Mouse (Mus musculus) embryonic fibroblast, embryonic 13.5 days (primary cell): ENCODE data around the gene Mfsd14a. TPM values are rescaled to one million over a fixed set of nuclear protein-coding genes. Genes with fewer than 3 reads are reported as not detected.

Experiments used
- H3K27ac ChIP-seq: 2 replicates; pipeline ENCODE4 v1.5.1; 2012; ENCODE audit warnings: low read length, control low read depth, inconsistent platforms; ENCODE audit not compliant: insufficient read depth
- H3K4me1 ChIP-seq: 2 replicates; pipeline ENCODE4 v1.6.1; 2011; ENCODE audit warnings: low read length; ENCODE audit not compliant: control insufficient read depth, insufficient read depth
- H3K4me3 ChIP-seq: 2 replicates; pipeline ENCODE4 v1.5.1; 2011; ENCODE audit warnings: mild to moderate bottlenecking, control low read depth, low read length; ENCODE audit not compliant: insufficient read depth
- CTCF ChIP-seq: IDR thresholded peaks from 2 replicates; pipeline ENCODE4 v1.5.1; 2011; ENCODE audit warnings: mild to moderate bottlenecking, control low read depth, low read length, moderate library complexity, borderline replicate concordance; ENCODE audit not compliant: insufficient read depth
- POLR2A ChIP-seq: IDR thresholded peaks from 2 replicates; pipeline ENCODE4 v1.6.1; 2011; ENCODE audit warnings: low read depth, mild to moderate bottlenecking, control low read depth, low read length, moderate library complexity
- polyA plus RNA-seq: library from polyadenylated mRNA; stranded (reverse); fragments of >200 nt; gene quantifications from 2 replicates; pipeline ENCODE4 v1.2.4, GENCODE M21; 2011; ENCODE audit warnings: low read depth; ENCODE audit not compliant: missing spikeins, insufficient read length

Mfsd14a gene
- polyA plus RNA-seq, 1 experiment = 45.4 TPM

DNA sequence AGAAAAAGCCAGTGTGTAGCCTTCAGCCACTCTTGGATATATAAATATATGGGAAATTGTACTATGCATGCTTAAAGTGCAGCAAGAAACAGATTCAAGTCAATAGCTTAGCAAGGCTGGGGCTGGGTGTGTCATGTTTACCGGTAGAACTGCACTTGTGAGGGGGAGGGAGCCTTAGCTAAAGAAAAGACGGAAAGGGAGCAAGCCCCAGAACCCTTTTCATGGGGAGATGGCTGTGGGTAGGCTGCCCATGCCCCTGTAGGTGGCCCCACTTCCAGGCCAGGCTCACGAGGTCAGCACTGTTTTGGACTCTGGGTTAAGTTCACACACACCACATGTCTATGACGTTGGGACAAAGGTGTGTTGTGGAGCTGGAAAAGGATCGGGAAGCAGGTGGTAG, 26.7 kb downstream of the Mfsd14a start:
- H3K27ac ChIP-seq = no peak overlapping the region
- TF ChIP-seq POLR2A (no peak), CTCF (no peak)
- H3K4me3 ChIP-seq = no peak overlapping the region
- H3K4me1 ChIP-seq = no peaks in the 10 kb centered on the region

DNA sequence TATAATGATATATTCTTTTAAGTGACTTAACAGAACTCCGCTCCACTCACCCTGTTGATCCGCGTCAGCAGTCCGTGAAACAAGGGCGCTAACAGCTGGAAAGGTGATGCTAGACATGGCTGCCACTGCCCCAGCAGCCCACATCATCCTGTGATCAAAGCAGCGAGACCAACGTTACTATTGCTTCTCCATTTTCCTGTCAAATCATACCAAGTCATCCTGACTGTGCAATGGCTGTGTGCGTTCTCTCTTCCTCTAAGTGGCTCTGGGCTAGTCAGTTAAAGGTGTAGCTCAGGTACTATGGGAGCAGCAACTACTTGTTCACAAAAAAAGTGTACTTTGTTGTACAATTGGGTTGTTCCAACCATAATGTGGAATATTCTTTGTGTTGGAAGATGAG, 27.6 kb downstream of the Mfsd14a start:
- TF ChIP-seq POLR2A (no peak), CTCF (no peak)
- Histone ChIP-seq H3K27ac (no peak overlapping the region), H3K4me3 (no peak overlapping the region), H3K4me1 (no peaks in the 10 kb centered on the region)

DNA sequence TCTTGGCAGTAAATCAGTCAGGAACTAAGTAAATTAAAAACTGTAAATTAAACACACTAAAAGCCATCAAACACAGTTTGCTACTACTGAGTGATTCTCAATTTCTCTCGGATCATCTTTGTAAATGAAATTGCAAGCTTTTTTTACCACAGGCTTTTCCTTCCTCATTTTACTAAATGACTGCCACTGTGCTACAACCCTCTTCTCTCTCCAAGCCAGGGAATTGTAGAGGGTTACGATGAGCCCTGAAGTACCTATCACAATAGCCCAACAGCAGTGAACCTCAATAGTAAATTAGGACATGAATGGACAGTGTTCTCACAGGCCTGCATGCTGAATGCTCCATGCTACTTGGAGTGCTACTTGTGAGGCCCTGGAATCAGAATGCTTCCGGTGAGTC, 28.4 kb downstream of the Mfsd14a start:
- no peaks in the 10 kb centered on the region for H3K4me1 ChIP-seq
- no peak overlapping the region for H3K4me3 ChIP-seq
- no peak for TF ChIP-seq POLR2A
- no peak for TF ChIP-seq CTCF
- H3K27ac ChIP-seq = no peak overlapping the region

GRCm38 (mm10) chr3:116632971-116633370, 29.5 kb downstream of the Mfsd14a start:
- no peak overlapping the region for H3K27ac ChIP-seq
- no peak overlapping the region for H3K4me3 ChIP-seq
- TF ChIP-seq CTCF = no peak
- TF ChIP-seq POLR2A = no peak
- H3K4me1 ChIP-seq = no peaks in the 10 kb centered on the region

DNA sequence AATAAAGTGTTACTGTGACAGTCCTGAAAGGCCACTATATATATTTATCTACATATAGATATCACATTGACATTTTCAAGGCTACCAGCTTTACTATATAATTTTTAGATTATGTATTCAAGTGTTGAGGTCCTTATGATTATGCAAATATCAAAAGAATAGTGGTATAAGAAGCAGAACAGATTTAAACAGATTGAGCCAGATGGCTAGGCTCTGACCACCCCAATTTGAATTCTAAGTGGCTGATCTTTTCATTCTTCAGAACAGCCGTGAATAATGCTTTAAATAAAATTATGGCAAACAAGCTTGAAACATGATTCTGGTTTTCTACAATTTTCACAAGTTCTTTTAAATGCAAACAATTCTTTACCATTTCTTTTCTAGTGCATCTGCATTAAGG, 31.0 kb downstream of the Mfsd14a start:
- no peak overlapping the region for H3K27ac ChIP-seq
- no peak overlapping the region for H3K4me3 ChIP-seq
- TF ChIP-seq POLR2A (no peak), CTCF (no peak)
- H3K4me1 ChIP-seq = no peaks in the 10 kb centered on the region

DNA sequence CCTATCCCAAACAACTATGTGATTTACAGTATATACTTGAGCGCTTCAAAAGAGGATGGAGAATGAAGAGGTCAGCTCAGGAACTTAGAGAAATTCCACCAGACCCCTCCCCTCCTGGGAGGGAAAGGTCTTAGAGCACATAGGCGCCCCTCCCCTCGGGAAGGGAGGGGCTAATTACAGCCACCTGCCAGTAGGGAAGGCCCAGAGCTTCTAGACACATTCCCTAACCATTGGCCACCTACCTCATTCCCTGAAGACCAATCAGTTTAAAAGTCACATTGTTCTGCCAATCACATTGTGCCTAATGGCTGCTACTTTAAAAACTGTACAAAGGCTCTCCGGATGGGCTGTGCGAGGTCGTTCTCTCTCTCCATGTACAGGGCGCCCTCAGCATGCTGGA, 39.8 kb downstream of the Mfsd14a start:
- no peak for TF ChIP-seq CTCF
- no peak for TF ChIP-seq POLR2A
- no peak overlapping the region for H3K27ac ChIP-seq
- no peak overlapping the region for H3K4me3 ChIP-seq
- H3K4me1 ChIP-seq = no peaks in the 10 kb centered on the region

DNA sequence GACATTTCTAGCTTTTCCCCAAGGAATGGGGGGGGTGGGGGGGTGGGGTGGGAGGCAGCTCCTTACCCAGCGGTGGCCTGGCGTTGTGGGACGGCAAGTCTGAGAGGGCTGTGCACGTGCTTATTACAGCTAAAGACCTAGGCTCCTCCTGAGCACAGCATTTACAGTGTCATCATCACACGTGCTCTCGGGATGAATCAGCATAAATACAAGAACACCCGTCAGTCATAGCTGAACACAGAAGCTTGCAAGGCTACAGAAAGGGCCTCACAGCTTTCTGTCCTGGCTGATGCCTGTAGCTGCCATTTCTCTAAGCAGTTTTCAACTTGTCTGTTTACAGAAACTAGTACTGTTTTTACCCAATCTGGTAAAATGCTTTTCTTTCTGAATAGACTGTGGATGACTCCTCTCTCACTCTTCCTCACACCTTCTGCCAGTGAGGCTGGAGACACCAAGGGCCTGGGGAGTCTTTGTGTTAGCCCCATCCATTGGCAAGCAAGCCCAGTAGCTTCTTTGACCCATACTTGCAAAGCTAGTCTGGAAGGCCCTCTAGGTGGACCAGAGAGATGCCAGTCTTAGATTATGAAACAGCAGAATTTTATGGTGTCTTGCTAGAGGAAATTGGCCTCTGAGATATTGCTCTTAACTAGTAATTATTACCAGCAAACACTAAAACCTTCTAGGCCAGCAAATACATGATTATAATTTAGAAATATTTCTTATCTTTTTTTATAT, 41.7 kb downstream of the Mfsd14a start:
- Histone ChIP-seq H3K27ac (no peak overlapping the region), H3K4me1 (no peaks in the 10 kb centered on the region), H3K4me3 (no peak overlapping the region)
- no peak for TF ChIP-seq POLR2A
- TF ChIP-seq CTCF = no peak

DNA sequence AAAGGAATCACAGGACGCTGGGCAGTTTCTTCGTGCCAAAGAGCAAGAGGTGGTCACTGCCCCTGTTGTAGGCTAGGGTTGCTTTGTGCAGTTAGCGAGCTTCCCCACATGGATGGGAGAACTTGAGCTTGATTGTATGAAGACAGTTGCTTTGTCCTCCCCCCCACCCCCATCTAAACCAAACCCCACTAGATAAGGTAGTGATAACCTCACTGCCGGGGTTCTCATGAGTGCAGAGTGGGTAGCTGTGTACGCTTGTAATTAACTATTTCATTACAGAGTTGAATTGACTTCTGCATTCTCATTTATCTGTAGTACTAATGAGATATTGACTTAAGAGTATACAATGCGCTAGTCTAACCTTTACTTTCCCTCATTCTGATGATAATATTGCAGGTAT, 43.6 kb downstream of the Mfsd14a start:
- TF ChIP-seq CTCF (no peak), POLR2A (no peak)
- no peak overlapping the region for H3K4me3 ChIP-seq
- no peak overlapping the region for H3K27ac ChIP-seq
- no peaks in the 10 kb centered on the region for H3K4me1 ChIP-seq

GRCm38 (mm10) chr3:116615318-116616068, 47.0 kb downstream of the Mfsd14a start:
- TF ChIP-seq CTCF (no peak), POLR2A (no peak)
- Histone ChIP-seq H3K27ac (no peak overlapping the region), H3K4me1 (no peaks in the 10 kb centered on the region), H3K4me3 (no peak overlapping the region)

DNA sequence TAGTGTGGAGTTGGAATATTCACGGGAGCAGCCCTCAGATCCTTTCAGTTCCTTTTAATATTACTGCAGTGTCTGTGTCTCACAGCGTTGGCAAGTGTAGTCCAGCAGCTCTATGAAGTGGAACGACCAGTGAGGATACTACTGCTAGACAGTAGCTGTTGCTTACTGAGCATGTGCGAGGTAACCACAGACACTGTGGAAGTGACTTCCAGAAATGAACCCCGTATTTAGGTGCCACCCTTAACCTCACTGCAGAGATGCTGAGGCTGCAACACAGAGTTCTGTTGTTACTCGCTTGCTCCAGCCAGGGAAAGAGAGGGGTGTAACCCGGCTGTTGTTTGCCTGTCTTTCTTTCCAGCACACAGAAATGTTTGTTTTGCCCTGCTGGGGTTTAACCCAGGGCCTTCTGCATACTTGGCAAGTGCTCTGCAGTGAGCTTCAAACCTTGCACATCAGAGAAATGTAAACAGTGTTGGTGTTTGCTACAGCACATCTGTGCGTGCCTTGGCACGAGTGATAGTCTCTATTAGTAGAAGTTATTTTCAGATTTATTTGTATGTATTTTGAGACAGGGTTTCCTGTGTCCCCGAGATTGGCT, 48.1 kb downstream of the Mfsd14a start, which contains the start of gene Trmt13:
TSS of gene Trmt13 (minus strand) at position 293 of the 598 bp plus-strand sequence.
- no peak within 1 kb of the TSS for H3K27ac ChIP-seq

More for the DNA sequence above, 48.1 kb downstream of the Mfsd14a start, which contains the start of gene Trmt13:
- Histone ChIP-seq H3K4me3 (no peak within 1 kb of the TSS), H3K4me1 (no peaks in the 10 kb centered on the region)
- TF ChIP-seq CTCF (no peak), POLR2A (no peak)
